Mouse (Mus musculus): ENCODE data around the gene Carns1.
A peak's percentile ranks its signal among the peaks of the same experiment; 100 is the strongest.

Carns1 gene

DNA sequence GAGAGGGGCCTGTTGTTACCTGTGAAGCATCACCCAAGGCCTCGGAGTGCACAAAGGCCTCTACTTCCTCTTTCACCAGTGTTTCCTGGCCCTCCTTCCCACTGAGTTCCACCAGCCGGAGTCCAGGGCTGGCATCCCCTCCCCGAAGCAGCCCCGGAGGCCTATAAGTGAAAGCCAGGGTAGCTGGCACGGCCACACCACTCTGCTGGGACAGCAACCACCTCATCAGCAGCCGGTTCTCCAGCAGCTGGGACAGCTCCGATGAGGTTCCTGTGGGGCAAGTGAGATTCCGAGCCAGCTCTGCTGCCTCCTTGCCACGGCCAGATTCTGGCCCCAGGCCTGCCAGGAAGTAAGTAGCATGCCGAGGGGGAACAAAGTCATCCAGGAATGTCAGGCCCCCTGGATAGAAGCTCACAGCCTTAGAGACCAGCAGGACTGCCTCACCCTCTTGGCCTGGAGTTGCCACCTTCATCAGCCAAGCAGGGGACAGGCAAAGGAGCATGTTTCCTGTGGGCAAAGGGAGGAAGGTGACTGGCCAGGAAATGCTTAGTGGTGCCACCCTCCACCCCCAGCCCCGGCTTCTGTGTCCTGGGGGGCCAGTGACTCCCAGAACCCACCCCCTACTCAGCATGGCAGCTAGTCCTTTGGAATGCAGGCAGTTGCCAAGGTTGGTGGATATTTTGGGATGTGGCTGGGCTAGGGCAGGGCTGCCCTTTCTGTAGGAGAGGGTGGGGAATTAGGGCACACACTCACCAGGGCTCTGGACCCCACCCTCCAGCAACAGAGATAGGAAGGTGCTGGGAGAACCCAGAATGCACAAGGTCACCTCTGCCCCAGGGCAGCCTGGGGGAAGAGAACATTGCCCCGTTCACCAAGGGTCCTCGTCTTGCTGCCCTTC is 3.6 kb downstream of the Carns1 start:
- DNase-seq (ENCODE audit: low spot score in 2 of 2): no peak

DNA sequence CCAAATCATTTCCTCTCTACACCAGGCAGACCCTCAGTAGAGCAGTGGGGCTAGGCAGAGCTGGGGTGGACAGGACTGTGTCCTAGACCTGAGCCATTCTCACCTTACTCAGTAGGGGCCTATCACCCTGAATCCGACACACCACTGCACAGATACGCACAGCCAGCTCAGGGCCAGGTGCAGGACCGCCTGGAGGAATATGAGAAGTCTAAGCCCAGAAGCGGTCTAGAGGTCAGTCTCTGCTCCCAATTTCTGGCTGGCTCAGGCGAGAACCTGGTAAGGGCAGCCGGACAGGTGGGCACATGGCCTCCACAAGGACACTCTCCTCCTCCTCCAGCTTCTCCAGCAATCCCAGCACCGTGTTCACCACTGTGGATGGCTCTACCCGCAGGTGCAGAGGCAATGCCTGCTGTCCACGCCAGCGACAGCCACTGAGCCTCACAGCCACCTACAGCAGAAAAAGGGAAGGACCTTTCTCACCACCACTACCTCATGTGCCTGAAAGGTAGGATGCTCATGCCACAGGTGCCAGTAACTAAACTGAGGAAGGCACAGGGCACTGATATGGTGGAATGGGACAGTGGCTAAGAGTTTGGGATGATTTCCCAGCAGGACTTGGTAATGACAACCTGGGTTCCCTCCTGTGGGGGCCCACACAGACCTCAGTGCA is 4.4 kb downstream of the Carns1 start:
- DNase-seq (ENCODE audit: low spot score in 2 of 2): no peak

DNA sequence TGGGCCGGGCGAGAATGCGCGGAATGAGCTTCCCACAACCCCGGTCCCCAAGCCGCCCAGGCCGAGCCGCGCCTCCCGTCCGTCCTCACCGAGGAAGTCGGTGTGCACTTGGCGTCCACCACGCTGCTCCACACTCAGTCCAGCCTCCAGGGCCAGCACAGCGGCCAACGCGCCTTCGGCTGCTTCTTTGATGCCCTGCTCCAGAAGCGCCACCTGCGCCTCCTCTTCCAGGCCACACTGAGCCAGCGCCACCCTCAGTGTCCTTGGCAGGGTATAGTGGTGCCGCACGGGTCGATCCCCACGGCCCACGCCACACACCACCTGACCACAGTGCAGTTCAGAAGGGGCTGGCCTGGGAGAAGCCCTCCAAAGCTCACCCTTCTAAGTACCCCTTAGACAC is 5.5 kb downstream of the Carns1 start:
- DNase-seq (ENCODE audit: low spot score in 2 of 2): peak in 1 of 2 experiments; percentile 58

DNA sequence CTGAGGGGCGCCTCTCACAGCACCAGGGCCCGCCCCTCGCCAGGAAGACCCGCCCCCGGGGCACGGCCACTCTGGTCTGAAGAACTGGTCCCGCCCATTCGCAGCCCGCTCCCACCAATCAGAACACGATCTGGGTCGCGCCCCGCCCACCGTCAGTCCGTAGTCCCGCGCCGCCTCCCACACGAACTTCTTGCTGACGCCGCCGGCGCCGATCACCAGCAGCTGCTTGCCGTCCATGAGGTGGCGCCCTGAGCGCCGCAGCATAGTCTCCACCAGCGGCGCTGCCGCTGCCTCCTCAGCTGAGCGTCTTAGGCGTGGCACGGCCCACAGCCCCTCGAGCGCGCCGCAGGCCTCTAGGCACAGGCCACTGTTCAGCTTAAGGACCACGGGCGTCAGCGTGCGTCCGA is 5.9 kb downstream of the Carns1 start:
- peak; percentile 99 to 100 for DNase-seq (ENCODE audit: low spot score in 2 of 2)

DNA sequence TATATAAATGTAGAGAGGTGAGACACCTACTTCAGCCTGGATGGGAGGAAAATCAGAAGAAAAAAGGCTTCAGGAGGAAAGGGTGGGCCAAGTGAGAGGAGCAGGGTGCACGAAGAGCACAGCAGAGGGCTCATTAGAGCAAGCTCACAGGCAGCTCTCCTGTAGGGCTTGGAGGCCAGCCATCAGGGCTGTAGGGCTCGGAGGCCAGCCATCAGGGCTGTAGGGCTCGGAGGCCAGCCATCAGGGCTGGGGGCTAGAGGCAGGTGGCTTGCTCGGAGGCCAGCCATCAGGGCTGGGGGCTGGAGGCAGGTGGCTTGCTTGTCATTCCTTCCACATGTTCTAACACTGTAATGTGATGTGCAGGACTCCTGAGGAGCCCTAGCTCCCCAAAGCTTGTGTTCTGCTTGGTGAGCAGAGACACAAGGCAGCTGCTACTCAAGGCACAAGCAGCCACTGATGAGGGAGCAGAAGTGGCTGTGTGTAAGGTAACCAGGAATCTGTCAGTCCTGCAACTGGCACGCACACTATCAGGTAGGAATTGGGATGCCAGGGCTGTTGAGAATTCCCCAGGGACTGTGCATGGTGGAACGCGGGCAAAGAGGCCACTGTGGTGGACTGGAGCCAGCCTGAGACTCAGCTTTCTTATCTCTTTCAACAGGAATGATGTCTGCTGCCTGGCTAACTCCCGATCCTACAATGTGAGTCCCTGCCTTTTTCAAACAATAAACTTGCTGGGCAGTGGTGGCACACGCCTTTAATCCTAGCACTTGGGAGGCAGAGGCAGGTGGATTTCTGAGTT is 8.4 kb downstream of the Carns1 start:
- DNase-seq (ENCODE audit: low spot score in 2 of 2): no peak

DNA sequence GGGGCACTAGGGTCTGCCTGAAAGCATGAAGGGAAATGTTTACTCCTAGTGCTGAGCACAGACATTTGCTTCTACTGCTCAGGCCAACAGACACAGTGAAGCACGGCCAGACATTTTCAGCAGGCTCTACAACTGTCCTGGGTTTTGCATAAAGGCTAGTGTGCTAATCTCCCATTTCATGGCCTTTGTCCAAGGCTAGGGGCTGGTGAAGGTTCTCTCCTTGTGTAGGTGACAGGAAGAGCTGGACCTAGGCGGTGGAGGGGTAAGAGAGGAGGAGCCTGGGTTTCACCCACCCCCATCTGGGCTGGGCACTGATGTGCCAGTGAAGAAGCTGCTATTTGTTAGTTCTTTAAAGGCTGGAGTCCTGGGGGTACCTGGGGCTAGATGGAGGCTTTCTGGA is 10.6 kb downstream of the Carns1 start:
- DNase-seq (ENCODE audit: low spot score in 2 of 2): no peak

DNA sequence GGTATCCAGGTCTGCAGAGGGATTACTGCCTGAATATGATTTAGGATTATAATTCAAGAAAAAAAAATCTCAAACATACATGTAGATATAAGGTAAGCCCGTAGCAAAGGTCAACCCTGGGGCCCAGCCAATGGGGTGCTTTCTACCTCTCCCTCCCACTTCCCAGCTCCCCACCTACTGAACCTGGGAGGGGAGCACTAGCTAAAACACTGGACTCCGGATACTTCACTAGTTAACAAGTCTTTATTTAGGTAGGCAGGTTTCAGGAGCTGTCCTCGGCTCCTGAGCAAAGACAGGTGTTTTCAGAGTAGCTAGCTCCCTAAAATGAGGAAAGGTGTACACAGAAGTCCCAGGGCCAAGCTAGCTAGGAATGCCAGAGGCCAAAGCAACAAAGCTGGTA is 11.2 kb downstream of the Carns1 start:
- DNase-seq (ENCODE audit: low spot score in 2 of 2): no peak

DNA sequence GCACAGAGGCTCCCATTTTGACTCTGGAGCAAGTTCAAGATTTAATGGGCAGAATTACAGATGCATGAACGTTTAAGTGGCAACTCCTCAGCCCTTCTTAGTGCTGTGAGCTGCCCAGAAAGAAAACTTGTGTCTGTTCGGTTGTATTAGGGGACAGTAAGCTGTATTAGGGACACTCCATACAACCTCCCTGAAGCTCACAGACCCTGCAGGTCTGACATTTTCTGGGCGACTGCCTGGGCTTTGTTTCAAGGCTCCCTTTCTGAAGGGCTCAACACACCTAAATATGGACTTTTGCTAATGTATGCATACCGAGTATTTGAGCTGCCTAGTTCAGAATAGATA is 11.8 kb downstream of the Carns1 start:
- DNase-seq (ENCODE audit: low spot score in 2 of 2): no peak

DNA sequence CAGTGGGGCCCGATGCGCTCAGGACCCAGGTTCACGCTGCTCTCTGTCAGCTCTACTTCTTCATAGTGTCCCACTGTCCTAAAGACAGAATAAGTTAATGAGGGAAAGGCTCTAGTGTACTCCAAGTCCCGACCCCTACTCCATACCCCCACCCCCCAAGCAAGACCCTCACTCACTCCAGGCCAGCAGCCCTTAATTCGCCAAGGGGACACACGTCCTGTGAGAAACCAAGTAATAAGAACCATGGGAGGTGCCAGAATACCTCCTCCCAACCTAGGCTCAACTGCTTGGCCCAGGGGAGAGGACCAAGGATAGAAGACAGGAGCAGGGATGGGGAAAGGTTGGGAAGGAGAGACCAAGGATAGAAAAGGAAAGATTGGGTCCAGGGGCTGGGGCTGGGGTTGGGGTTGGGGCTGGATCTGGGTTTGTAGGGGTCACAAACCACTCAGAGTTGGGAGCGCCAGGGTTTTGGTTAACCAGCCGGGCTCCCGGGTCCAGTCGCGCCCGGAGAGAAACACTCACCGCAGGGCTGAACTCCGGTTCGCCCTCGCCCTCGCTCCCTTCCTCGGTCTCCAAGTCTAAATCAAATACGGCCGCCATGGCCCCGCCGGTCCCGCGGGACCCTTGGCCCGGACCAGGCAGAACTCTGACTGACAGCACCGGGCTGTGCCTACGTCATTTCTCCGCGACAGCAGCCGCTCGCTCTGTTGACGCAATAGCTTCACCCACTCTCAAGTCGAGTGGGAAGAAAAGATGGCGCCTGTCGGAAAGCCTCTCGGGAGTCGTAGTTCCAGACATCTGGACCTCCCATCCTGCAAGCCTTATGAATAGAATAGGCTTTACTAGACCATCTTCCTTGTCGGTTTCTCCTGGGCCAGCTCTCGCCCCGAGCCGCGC is 12.4 kb downstream of the Carns1 start, which contains the start of gene Rps6kb2:
Rps6kb2 (minus strand) TSS at position 709 of the 897 bp plus-strand sequence.
- DNase-seq (ENCODE audit: low spot score in 2 of 2): peak; percentile 99

DNA sequence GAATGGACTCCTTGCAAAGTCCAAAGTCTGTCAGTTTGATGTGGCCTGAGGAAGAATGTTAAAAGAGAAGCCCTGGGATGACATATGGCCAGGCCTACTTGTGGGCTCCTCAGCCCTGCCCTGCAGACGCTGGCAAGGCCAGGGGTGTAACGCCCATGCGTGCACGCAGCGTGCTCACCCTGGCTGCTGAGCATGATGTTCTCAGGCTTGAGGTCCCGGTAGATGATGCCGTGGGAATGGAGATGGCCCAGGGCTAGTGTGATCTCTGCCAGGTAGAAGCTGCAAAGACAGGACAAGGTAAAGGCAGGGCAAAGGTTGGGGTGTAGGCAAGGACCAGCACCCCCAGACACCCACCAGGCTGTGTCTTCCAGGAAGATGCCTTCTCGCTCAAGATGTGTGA is 16.2 kb downstream of the Carns1 start:
- DNase-seq (ENCODE audit: low spot score in 2 of 2): no peak

DNA sequence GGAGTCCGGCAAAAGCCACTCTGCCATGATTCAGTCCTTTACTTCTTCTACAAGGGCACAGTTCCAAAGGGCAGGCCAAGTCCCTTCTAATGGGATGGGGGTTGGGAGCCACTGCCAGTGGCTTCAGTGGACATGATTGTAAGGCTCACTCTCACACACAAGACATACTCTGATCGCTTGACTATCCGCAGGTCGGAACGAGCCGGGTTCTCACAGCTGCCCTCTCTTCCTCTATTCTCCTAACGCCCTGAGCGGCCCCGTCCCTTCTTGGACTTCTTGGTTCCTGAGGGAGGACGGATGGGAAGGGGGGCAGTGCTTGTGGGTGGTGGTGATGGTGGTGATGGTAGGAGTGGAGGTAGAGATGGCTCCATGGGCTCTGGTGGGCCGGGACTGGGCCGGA is 18.5 kb downstream of the Carns1 start:
- DNase-seq (ENCODE audit: low spot score in 2 of 2): no peak

DNA sequence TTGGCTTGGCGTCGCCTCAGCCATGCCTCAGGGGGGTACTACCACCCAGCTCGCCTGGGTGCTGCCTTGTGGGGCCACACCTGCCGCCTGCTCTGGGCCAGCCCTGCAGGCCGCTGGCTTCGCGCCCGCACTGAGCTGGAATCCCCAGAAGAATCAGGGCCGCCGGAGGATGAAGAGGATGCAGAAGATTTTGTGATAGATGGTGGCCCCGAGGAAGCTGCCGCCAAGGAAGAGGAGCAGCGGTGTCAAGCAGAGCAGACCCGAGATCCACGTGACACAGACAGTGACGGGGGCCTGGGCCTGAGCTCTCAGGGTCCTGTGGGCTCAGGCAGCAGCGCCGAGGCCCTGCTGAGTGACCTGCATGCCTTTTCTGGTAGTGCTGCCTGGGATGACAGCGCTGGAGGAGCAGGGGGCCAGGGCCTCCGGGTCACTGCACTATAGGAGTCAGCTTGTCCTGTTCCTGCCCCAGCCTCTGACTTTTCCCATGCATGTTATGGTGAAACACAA is 19.2 kb downstream of the Carns1 start:
- DNase-seq (ENCODE audit: low spot score in 2 of 2): no peak

DNA sequence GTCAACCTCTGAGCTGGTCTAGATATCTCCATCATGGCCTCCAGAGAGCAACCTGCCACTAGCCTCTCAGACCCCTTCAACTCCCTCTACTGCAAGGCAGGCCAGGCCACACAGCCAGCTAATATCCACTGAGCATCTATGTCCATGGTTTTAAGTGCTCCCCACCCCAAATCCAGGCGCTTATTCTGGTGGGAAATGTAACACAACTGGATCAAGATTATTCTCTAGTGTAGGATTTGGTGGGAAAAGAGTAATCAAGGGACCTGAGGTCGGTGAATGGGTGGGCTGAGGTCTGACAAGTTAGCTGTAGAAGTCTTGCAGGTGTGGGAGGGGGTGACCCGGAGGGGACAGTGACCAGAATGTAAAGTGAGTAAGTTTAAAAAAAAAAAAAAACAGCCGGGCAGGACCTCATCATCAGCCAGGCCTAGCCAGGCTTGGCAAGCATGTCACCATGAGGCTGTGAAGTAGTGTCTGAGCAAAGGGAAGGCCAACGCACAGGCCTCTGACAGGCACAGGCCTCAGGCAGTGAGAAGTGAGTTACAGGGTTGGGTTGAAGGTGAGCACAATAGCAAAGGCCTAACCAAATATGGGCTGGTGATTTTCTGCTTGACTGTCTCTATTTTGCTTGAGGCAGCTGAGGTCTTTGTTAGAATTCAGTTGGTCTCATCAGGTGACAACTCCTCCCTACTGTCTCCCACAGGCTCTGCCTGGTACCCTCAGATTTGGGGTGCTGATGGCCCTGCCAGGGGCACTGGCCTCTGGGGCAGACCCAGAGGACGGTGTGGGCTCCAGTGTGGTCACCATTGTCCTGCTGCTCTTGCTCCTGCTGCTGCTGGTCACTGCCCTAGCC is 19.8 kb downstream of the Carns1 start:
- no peak for DNase-seq (ENCODE audit: low spot score in 2 of 2)

DNA sequence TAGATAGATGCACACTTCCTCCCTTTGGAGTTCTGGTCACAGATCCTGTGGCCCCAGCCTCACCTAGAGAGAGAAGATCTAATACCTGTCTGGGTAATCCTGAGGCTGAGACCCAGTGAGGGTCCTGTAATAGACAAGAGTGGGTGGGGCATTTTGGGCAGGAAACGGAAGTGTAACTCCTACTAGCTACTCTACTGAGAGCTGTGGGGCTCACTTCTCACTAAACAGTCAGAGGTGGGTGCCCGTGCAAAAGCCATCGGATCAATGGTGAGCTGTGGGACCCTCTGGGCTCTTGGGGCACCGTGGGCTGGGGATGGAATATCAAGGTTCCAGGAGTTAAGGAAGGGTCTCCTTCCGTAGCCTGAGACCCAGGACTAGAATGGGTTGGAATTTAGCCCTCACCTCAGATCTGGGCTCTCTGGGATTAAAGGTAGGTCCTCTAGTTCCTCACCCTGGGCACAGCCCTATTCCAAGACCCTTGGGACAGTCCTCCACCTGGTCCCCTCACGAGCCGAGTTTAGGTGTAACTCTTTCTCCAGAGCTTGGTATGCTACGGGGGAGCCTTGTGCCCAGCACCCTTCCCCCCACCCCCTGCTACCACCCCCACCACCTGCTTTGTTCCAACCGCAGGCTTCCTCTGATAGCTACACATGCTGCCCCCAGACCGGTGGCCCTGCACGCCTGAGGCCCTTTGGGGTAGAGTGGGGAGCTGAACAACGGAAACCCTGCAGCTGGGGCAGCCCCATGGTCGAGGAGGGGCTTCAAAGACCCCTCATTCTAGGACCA is 20.6 kb downstream of the Carns1 start:
- no peak for DNase-seq (ENCODE audit: low spot score in 2 of 2)

DNA sequence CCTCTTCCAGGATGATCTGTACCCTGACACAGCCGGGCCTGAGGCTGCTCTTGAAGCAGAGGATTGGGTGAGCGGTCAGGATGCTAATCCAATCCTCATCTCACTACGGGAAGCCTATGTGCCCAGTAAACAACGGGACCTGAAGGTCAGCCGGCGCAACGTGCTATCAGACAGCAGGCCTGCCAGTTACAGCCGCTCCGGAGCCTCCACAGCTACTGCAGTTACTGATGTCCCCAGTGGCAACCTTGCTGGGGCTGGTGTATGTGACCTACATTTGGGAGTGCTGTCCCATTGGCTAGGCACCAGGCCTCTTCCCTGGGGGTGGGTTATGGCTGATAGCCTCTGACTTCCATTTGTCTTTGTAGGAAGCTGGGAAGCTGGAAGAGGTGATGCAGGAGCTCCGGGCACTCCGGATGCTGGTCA is 22.0 kb downstream of the Carns1 start, which contains the start of gene Ptprcap:
Ptprcap (plus strand) TSS at position 373 of the 423 bp plus-strand sequence.
- no peak for DNase-seq (ENCODE audit: low spot score in 2 of 2)

DNA sequence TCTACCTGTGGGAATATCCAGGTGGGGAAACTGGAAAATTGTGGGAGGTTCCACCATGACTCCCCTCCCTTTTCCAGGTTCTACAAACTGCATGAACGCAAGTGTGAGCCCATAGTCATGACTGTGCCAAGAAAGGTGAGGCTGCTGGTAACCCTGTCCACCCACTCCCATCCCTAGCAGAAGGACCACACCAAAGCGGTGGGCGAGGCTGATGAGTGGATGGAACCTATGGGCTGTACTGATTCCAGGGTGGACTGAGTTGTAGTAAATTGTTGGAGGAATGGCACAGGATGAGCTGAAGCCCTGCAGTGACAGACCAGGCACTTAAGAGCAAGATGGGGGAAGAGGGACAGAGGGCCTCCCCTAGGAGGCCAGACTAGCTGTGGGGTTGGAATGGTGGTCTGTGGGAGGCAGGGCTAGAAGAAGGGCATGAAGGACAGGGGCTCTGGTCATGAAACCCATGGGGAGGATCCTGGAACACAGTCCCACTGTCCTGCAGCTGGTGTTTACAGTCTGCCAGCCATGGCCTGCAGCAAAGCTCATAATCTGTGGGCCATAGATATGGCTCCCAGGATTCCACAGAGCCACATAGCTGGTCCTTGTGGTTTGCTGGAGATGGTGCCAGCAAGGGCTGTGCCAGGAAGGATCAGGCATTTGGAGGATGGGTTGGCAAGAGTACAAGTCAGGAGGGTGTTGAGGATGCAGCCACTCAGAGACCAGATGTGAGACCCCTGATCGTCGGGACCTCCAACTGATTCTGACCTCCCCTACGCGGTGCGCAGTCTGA is 22.6 kb downstream of the Carns1 start:
- no peak for DNase-seq (ENCODE audit: low spot score in 2 of 2)

DNA sequence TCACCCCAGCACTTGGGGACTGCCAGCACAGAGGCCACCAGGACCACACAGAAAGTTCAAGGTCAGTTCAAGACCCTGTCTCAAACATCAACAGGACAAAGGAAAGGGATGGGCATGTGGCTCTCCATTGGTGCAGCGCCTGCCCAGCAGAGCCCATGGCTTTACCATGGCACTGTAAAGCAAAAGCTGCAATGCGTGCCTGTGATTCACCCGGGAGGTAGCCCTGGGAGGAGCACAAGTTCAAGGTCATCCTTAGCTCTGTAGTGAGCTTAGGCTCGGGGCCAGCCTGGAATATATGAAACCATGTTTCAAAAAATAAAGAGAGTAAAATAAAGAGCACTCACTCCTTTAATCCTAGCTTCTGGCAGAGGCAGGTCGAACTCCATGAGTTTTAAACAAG is 23.4 kb downstream of the Carns1 start:
- DNase-seq (ENCODE audit: low spot score in 2 of 2): no peak

DNA sequence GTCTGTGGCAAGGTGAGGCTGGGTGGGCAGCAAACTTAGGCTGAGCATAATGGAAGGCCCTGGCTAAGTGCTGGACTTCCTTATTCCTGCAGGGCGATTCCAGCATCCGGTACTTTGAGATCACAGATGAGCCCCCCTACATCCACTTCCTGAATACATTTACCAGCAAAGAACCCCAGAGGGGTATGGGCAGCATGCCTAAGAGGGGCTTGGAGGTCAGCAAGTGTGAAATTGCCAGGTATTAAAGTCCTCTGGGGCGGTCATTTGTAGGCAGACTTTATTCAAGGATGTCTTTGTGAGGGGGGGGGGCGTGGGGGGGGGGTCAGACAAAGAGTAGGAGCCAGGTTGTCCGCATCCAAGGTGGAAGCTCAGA is 23.8 kb downstream of the Carns1 start:
- no peak for DNase-seq (ENCODE audit: low spot score in 2 of 2)
